26 mouse cellular contexts compared by ENCODE assay signal in genomic region chr12:53882863-53883262, GRCm38 (mm10).
"Had no signal": no experiment of that assay in that cellular context is flagged by ENCODE, and none has a peak within 500 bp of the region (broad histone marks: within the 10 kb centered on the region; RNA-seq: fewer than 3 reads in every experiment).

No protein-coding gene starts in this region.

- H3K9me3 ChIP-seq: heart, embryonic 13.5 days; heart, embryonic 15.5 days; kidney, embryonic 15.5 days; limb, embryonic 13.5 days; limb, embryonic 15.5 days; liver, embryonic 12.5 days had no signal

- H3K4me2 ChIP-seq: heart, embryonic 11.5 days; heart, embryonic 13.5 days; heart, embryonic 15.5 days; hindbrain, embryonic 13.5 days; hindbrain, embryonic 15.5 days; kidney, embryonic 15.5 days; limb, embryonic 13.5 days; limb, embryonic 15.5 days; liver, embryonic 12.5 days had no signal

- H3K9ac ChIP-seq: heart, embryonic 13.5 days; heart, embryonic 15.5 days; hindbrain, embryonic 13.5 days; hindbrain, embryonic 15.5 days; kidney, embryonic 15.5 days; limb, embryonic 13.5 days; limb, embryonic 15.5 days; liver, embryonic 12.5 days; liver, embryonic 14.5 days had no signal

- H3K4me3 ChIP-seq: heart, adult 2 months; heart, embryonic 13.5 days; heart, embryonic 15.5 days; hindbrain, embryonic 13.5 days; hindbrain, embryonic 15.5 days; kidney, embryonic 15.5 days; limb, embryonic 13.5 days; limb, embryonic 15.5 days; liver, embryonic 12.5 days had no signal

- H3K27me3 ChIP-seq: heart, embryonic 13.5 days; heart, embryonic 15.5 days; hindbrain, embryonic 13.5 days; hindbrain, embryonic 15.5 days; kidney, embryonic 15.5 days; limb, embryonic 13.5 days; limb, embryonic 15.5 days had no signal

- ATAC-seq: hindbrain, postnatal 0 days; intestine, embryonic 16.5 days; liver, embryonic 12.5 days had no signal

- H3K27ac ChIP-seq: heart, adult 2 months; heart, embryonic 13.5 days; heart, embryonic 15.5 days; hindbrain, embryonic 13.5 days; hindbrain, embryonic 15.5 days; hindbrain, postnatal 0 days; kidney, embryonic 15.5 days; kidney, postnatal 0 days; limb, embryonic 13.5 days; limb, embryonic 15.5 days; liver, embryonic 12.5 days; liver, embryonic 14.5 days had no signal

- H3K4me1 ChIP-seq: heart, embryonic 13.5 days; heart, embryonic 15.5 days; hindbrain, embryonic 15.5 days; kidney, embryonic 15.5 days; limb, embryonic 15.5 days; liver, embryonic 12.5 days had no signal

- H3K36me3 ChIP-seq: heart, embryonic 13.5 days; heart, embryonic 15.5 days; hindbrain, embryonic 13.5 days; hindbrain, embryonic 15.5 days; kidney, embryonic 15.5 days; limb, embryonic 13.5 days; limb, embryonic 15.5 days; liver, embryonic 12.5 days had no signal

- DNase-seq: gastrocnemius, postnatal 14 days; gastrocnemius, postnatal 36 days; heart, adult 11 months; heart, adult 2 months; heart, postnatal 14 days; heart, postnatal 36 days; kidney, adult 11 months; kidney, adult 2 months; kidney, adult 9 months; kidney, postnatal 14 days; kidney, postnatal 36 days; layer of hippocampus, postnatal 36 days; left cerebral cortex, postnatal 4 days had no signal
